Mouse (Mus musculus) kidney, postnatal 0 days (tissue): ENCODE measurements at regions not wholly inside any gene's neighbourhood (a gene's known extent, or its start where the extent isn't known, plus 50 kb on each side); places are given as distances from the start of the nearest gene placed in this dataset.

Experiments
- ATAC-seq: fragments of 200-750 bp; cut with Nextera tagmentation; replicated peaks from 2 replicates; pipeline ENCODE4 v1.8.0; 2017; ENCODE audit warnings: low read depth, moderate number of reproducible peaks, moderate TSS enrichment, moderate library complexity; ENCODE audit not compliant: low FRiP score
- DNase-seq: peaks from one replicate; pipeline ENCODE4 v3.0.0-alpha.2; 2016; ENCODE audit warnings: low spot score
- H3K27ac ChIP-seq: fragments of 300-500 bp; sonication (generic); 2 replicates; pipeline ENCODE4 v1.5.1; 2014; ENCODE audit warnings: mild to moderate bottlenecking
- H3K27me3 ChIP-seq: fragments of 300-500 bp; sonication (generic); 2 replicates; pipeline ENCODE4 v1.6.1; 2014; ENCODE audit warnings: low read length, mixed read lengths; ENCODE audit not compliant: insufficient read depth
- H3K36me3 ChIP-seq: fragments of 300-500 bp; sonication (generic); 2 replicates; pipeline ENCODE4 v1.6.1; 2014; ENCODE audit warnings: low read length, mixed read lengths; ENCODE audit not compliant: insufficient read depth
- H3K4me1 ChIP-seq: fragments of 300-500 bp; sonication (generic); replicated peaks from 2 replicates; pipeline ENCODE4 v1.6.1; 2014; ENCODE audit warnings: antibody characterized with exemption, low read length, mixed read lengths; ENCODE audit not compliant: insufficient read depth
- H3K4me2 ChIP-seq: fragments of 300-500 bp; sonication (generic); 2 replicates; pipeline ENCODE4 v1.6.1; 2014; ENCODE audit warnings: mild to moderate bottlenecking, low read length, moderate library complexity, mixed read lengths
- H3K4me3 ChIP-seq: fragments of 300-500 bp; sonication (generic); replicated peaks from 2 replicates; pipeline ENCODE4 v1.5.1; 2014; ENCODE audit warnings: low read depth, low read length
- H3K9ac ChIP-seq: fragments of 300-500 bp; sonication (generic); 2 replicates; pipeline ENCODE4 v1.6.1; 2014; ENCODE audit warnings: low read depth, low read length
- H3K9me3 ChIP-seq: fragments of 300-500 bp; sonication (generic); replicated peaks from 2 replicates; pipeline ENCODE4 v1.6.1; 2016; ENCODE audit warnings: low read length, inconsistent platforms, mixed read lengths
- CTCF ChIP-seq: IDR thresholded peaks from 2 replicates; pipeline ENCODE4 v1.5.1; 2016; ENCODE audit warnings: antibody characterized with exemption, low read depth, mild to moderate bottlenecking, moderate library complexity
- WGBS: fragments of 180-500 bp; shearing (Covaris S2); extraction: QIAGEN DNeasy Blood & Tissue Kit; methylation state at CpG from one replicate; pipeline ENCODE4 v1.1.7; 2014; 5-methylcytosine and 5-hydroxymethylcytosine counted together

- Histone ChIP-seq H3K36me3 (no peaks in the 10 kb centered on the region), H3K27ac (no peak overlapping the region), H3K9me3 (no peaks in the 10 kb centered on the region), H3K4me1 (no peaks in the 10 kb centered on the region), H3K9ac (no peak overlapping the region), H3K27me3 (no peaks in the 10 kb centered on the region), H3K4me2 (no peak overlapping the region), H3K4me3 (no peak overlapping the region)
- DNase-seq: peak; percentile 26
- no peak; the same call in 1 of the 2 replicates for ATAC-seq
- 43% methylated on average over 7 of the region's 7 CpGs for WGBS
- TF ChIP-seq CTCF: no peak
Measured at GRCm38 (mm10) chr1:72963449-72963848, 52.3 kb downstream of the Tnp1 start.

DNA sequence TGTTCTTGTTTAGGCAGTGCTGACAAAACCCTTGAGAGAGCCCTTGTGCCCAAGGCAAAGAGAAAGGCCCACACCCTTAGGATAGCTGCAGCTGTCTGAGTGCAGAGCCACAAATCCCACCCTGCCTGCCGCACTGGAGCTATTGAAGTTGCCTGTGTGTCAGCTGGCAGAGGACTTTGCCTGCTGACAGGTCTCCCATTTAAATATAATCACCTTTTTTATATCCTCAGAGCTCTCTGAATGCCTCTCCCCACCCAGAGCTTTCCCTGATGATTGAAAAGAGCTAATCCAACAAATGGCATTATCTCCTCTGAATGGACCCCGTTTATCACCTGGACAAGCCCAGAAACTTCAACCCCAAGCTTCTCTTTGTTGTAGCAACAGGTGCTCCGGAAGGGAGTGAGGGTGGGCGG, 55.5 kb downstream of the Tnp1 start:
- no peak overlapping the region for H3K27ac ChIP-seq
- H3K4me1 ChIP-seq: no peaks in the 10 kb centered on the region
- H3K9me3 ChIP-seq: no peaks in the 10 kb centered on the region
- no peak overlapping the region for H3K9ac ChIP-seq
- DNase-seq (no peak), ATAC-seq (no peak)
- TF ChIP-seq CTCF: no peak
- no peak overlapping the region for H3K4me2 ChIP-seq
- no peaks in the 10 kb centered on the region for H3K36me3 ChIP-seq
- WGBS: 19% methylated on average over 4 of the region's 4 CpGs
- no peaks in the 10 kb centered on the region for H3K27me3 ChIP-seq
- no peak overlapping the region for H3K4me3 ChIP-seq

- no peak for ATAC-seq
- no peak for DNase-seq
- no peak overlapping the region for H3K9ac ChIP-seq
- no peaks in the 10 kb centered on the region for H3K4me1 ChIP-seq
- H3K27ac ChIP-seq: no peak overlapping the region
- TF ChIP-seq CTCF: no peak
- no peaks in the 10 kb centered on the region for H3K27me3 ChIP-seq
- H3K4me3 ChIP-seq: no peak overlapping the region
- H3K9me3 ChIP-seq: no peaks in the 10 kb centered on the region
- H3K4me2 ChIP-seq: no peak overlapping the region
- H3K36me3 ChIP-seq: no peaks in the 10 kb centered on the region
- 74% methylated on average over 2 of the region's 2 CpGs for WGBS
Measured at GRCm38 (mm10) chr1:72955387-72955786, 60.3 kb downstream of the Tnp1 start.

GRCm38 (mm10) chr1:72952896-72953295, 62.8 kb downstream of the Tnp1 start:
- H3K4me2 ChIP-seq: no peak overlapping the region
- no peaks in the 10 kb centered on the region for H3K4me1 ChIP-seq
- H3K27me3 ChIP-seq: no peaks in the 10 kb centered on the region
- no peak overlapping the region for H3K4me3 ChIP-seq
- no peak overlapping the region for H3K27ac ChIP-seq
- no peaks in the 10 kb centered on the region for H3K36me3 ChIP-seq
- no peak for TF ChIP-seq CTCF
- H3K9me3 ChIP-seq: no peaks in the 10 kb centered on the region
- H3K9ac ChIP-seq: no peak overlapping the region
- ATAC-seq: no peak
- 17% methylated on average over 6 of the region's 6 CpGs for WGBS
- peak; percentile 17 for DNase-seq

GRCm38 (mm10) chr1:72951802-72952201, 63.9 kb downstream of the Tnp1 start:
- Histone ChIP-seq H3K9me3 (no peaks in the 10 kb centered on the region), H3K4me1 (no peaks in the 10 kb centered on the region), H3K4me2 (no peak overlapping the region), H3K4me3 (no peak overlapping the region), H3K27ac (no peak overlapping the region), H3K9ac (no peak overlapping the region), H3K36me3 (no peaks in the 10 kb centered on the region), H3K27me3 (no peaks in the 10 kb centered on the region)
- no peak for ATAC-seq
- WGBS: 67% methylated on average over 7 of the region's 7 CpGs
- TF ChIP-seq CTCF: no peak
- DNase-seq: no peak

GRCm38 (mm10) chr1:72951365-72951764, 64.3 kb downstream of the Tnp1 start:
- ATAC-seq (no peak), DNase-seq (no peak)
- no peak overlapping the region for H3K9ac ChIP-seq
- H3K36me3 ChIP-seq: no peaks in the 10 kb centered on the region
- no peak overlapping the region for H3K27ac ChIP-seq
- WGBS: 82% methylated on average over 7 of the region's 7 CpGs
- H3K4me1 ChIP-seq: no peaks in the 10 kb centered on the region
- no peak overlapping the region for H3K4me3 ChIP-seq
- H3K27me3 ChIP-seq: no peaks in the 10 kb centered on the region
- no peak overlapping the region for H3K4me2 ChIP-seq
- TF ChIP-seq CTCF: no peak
- no peaks in the 10 kb centered on the region for H3K9me3 ChIP-seq

DNA sequence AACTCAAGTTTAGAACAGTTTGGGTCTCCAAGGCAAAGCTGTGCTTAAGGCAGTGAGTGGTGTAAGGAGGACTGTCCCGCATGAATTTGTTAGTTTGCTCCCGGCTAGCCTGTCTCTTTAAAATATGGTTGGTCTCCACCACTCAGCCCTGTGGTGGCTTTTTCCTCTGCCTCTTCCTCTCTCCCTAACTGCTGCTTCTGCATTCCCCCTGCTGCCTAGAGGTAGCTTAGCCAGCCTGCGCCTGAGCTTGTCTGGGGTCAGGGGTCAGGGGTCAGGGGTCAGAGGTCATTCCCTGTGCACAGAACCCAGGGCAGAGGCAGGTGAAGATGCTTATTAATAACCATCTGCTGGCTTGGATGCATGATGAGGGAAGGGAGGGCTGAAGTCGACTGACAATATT, 69.5 kb downstream of the Tnp1 start:
- no peak overlapping the region for H3K27ac ChIP-seq
- no peaks in the 10 kb centered on the region for H3K36me3 ChIP-seq
- H3K4me1 ChIP-seq: peaks cover 15% of the 10 kb centered on the region
- no peaks in the 10 kb centered on the region for H3K9me3 ChIP-seq
- no peak overlapping the region for H3K4me2 ChIP-seq
- ATAC-seq (no peak; the same call in 1 of the 2 replicates), DNase-seq (peak; percentile 49)
- no peak overlapping the region for H3K4me3 ChIP-seq
- 17% methylated on average over 4 of the region's 4 CpGs for WGBS
- H3K27me3 ChIP-seq: no peaks in the 10 kb centered on the region
- H3K9ac ChIP-seq: no peak overlapping the region
- TF ChIP-seq CTCF: no peak
